Mouse (Mus musculus): ENCODE results near the gene Kcnc2. TPM values are rescaled to one million over a fixed set of nuclear protein-coding genes. Genes with fewer than 3 reads are reported as not detected.
"Not testable (repeated sequence)": the region's sequence is repeated elsewhere in the genome, so short reads cannot be mapped to it uniquely, and the experiment has no call there.

The Kcnc2 gene
- not detected for polyA plus RNA-seq (2017; shearing (Covaris generic))

DNA sequence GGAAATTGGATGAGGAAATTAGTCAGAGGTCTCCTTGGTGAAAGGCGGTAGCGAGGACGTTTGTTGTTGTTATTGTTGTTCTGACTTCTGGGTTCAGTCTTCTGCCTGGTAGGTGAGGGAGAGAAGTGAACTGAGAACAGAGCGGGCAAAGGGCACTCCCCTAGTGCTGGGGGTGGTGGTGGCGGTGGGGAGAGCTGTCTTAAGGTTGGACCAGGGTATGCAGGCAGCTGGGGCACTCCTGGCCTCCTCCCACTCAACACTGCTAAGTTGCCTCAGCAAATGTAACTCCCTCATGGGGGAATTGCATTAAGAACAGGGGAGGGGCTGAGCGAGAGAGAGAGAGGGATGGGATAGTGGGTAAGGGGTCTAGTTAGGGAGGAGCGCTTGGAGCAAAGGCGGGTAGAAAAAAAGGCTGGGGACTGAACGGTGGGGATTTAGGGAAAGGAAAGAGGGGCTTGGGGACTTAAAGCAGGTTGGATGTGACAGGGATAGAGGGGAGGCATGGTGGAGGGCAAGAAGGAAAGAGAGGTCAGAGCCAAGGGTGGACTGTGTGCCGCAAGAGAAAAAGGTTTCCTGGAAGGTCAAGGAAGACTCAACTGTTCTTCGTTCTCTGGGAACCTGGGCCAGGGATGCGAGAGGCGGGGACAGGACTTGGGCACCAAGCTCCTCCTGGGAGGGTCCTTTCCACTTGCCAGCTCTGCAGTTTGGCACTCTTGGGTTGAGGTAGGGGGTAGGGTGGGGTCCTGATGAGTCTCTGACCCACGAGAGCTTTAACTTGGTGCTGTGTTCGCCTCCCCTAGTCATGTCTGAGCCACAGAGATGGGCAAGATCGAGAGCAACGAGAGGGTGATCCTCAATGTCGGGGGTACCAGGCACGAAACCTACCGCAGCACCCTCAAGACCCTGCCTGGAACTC is at the start of gene Kcnc2:
Kcnc2 (plus strand) TSS at position 235 of the 916 bp plus-strand sequence.
- no peak for ATAC-seq

DNA sequence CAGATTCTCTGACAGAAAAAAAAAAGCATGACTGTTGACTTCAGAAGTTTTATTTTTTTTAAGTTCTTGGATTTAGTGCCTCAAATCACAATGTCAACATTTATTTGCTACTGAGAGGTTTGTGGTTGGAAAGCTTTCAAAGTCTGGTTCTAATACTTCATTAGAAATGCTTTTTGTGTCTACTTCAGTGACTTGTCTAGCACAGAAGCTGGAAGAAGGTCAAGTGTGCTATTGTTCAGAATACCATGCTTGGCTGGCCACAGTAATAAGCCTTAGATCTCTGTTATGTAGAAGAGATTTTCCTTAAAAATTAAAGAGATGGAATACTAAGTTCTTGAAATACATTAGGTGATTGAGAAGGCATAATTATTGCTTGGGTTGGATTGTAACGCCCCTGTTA is 43.8 kb upstream of the Kcnc2 start:
- ATAC-seq, result no peak

DNA sequence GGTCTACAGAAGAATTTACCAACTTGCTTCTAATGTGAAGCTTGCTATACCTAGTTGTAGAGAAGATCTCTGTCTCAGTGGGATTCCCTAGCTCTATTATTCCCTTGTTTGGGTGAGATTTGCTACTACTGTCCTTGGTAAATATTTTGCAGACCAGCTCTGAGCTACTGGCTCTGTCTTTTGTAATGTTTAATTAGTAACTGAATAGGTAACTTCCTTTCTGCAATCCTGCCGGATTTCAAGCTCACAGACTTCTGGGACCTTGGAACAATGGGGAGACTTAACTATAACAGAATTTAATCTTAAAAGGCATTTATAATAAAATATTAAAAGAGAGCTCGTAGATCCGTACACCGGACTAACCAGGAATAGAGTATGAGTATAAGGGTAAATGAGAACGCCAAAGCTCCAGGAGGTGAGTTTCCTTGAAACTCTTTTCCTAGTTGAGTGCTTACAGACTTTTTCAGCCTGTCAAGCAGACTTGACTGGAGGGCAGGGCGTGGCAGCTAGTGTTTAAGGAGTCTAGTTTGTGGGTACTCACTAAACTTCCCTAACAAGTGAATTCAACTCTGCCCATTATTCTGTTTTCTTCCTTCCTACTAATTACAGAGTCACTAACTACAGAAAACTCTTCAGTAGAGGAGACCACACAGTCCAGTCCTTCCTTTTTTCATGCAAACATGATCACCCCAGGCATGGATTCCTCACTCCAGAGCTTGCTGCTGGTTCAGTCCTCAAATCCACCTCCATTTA is 41.7 kb upstream of the Kcnc2 start:
- not testable (repeated sequence) for ATAC-seq

DNA sequence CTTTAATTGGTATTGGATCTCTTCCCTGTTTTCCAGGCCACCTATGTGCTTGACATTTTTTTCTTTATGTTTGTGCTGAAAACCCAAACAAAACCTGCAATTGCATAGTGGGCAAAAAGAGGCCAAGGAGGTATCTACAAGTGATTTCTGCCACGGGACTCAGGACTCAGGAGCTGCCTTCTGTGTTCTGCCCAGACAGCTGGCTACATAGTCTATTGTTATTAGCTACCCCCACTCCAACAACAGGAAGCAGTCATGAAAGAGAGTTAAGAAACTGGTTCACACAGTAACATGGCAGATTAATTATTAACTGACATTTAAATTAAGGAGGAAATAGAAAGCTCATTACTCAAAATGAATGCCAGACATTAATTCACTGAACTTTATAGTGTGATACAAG is 38.2 kb upstream of the Kcnc2 start:
- not testable (repeated sequence) for ATAC-seq

DNA sequence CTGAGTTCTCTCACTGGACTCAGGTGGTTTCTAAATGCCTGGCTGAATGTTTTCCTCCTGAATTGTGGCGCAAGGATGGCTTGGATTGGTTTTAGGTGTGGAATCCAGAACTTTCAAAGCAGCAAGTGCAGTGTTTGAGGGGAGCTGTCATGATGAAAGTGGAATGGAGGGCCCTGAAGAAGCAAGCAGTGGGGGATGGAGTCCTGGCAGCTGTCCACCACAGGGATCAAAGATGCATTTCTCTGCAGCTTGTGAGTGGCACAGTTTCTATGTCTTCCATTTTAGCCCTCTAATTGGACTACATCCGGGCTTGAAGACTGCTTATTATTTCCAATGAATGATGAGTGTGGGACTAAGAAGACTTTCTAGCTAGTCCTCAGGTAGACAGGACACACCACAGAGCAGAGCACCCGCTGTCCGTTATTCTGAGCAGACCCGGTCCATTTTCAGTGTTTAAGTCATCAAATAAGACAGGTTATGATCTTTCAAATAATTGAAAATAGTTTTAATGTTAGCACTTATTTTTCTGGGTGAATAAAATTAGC is 35.5 kb upstream of the Kcnc2 start:
- not testable (repeated sequence) for ATAC-seq

DNA sequence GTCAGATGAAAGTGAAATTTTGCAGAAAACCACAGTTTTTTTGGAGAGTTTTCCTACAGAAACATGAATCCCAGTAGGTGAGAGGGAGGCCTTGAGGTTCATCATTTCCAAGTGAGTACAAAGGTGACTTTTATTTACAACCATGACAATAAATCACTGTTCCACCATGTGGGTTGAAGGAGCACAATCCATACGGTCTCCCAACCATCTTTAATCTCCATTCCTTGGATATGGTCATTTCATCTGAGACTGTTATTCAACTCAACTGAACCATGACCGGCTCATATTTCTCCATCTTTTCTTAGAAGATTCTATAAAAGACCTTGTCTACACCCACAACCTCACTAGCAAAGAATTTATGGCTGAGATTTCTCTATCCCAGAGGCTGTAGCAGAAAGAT is 22.6 kb upstream of the Kcnc2 start:
- no peak for ATAC-seq

DNA sequence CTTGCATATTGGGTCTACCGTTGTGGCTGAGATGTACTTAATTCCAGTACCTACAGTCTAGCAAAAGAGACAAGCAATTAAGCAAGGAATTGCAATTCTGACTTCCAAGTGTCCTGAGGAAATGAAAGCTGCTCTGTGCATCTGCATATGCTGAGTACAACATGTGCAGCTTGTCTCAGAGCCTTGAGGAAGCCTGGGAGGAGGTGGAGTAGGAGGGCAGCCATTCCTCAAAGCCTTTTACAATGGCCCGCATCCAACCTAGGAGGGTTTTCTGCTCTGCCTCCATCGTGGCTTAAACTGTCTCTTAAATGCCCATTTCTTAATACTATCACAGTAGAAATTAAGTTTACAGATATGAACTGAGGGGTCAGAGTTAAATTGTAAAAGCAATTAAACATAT is 7.5 kb upstream of the Kcnc2 start:
- no peak for ATAC-seq

DNA sequence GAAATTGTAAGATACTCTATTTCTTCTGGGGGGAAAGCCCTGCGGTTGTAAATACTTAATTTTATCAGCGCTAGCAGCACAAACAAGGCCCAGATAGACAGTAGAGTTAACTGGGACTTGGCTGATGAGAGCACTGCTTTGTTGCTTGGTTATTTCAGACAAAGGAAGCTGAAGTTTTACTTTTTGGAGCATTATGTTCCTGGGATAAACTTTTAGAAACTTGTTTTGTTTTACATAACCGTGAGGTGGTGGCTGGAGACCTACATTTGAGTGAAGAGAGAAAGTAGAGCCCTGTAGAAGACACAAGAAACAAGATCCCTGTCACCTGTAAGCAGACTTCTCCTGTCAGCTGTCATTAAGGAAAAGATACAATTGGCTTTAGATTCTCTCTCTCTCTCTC is 1.4 kb upstream of the Kcnc2 start:
- no peak for ATAC-seq

DNA sequence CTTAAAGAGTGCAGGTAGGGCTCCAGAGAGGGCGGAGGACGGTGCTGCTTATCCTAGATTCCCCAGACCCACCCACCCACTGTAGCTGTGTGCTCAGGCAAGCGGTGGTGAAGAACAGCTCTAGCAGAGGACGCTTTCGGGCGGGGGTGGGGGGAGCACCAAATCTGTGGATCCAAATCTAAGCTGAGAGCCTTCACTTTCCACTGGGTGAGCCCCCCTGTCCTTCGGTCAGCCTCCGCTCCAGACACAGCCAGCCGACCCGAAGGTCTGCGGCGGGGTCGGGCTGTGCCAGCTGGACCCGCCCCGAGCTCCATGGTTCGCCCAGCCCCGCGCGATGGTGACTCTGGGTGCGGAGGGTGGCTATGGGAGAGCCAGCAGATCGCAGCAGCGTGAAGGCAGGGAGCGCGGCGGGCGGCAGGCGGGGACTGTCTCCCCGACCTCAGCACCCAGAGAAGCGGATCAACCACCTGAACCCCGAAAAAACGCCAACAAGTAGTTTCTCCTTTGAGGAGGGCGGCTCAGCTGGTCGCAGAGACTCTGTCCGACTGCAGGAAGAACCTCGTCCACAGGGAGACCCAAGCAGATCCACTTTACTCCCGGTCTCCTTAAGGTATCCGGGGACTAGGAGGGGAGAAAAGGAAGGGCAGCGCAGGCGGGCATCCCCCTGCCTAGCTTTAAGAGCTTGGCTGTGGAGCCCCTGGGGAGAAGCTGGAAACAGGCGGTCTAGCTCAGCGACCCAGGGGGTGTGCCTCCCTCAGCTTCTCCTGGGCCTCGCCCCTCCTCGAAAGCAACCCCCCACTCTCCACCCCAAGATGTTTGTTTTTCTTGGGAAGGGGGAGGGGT is 761 bp upstream of the Kcnc2 start:
- ATAC-seq, result no peak

DNA sequence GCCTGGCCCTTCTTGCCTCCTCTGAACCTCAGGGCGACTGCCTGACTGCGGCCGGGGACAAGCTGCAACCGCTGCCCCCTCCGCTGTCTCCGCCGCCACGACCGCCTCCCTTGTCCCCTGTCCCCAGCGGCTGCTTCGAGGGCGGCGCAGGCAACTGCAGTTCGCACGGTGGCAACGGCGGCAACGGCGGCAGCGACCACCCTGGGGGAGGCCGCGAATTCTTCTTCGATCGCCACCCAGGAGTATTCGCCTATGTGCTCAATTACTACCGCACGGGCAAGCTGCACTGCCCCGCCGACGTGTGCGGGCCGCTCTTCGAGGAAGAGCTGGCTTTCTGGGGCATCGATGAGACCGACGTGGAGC is 863 bp downstream of the Kcnc2 start:
- ATAC-seq, result no peak

DNA sequence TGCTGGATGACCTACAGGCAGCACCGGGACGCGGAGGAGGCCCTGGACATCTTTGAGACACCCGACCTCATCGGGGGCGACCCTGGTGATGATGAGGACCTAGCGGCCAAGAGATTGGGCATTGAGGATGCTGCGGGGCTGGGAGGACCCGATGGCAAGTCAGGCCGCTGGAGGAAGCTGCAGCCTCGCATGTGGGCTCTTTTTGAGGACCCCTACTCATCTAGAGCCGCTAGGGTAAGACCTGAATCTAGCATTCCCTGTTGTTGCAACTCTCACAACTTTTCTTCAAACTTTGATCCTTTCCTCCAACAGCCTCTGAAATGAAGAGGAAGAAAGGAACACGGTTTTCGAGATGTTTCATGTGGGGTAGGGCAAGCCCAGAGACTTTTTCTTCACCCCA is 1.2 kb downstream of the Kcnc2 start:
- ATAC-seq, result no peak

DNA sequence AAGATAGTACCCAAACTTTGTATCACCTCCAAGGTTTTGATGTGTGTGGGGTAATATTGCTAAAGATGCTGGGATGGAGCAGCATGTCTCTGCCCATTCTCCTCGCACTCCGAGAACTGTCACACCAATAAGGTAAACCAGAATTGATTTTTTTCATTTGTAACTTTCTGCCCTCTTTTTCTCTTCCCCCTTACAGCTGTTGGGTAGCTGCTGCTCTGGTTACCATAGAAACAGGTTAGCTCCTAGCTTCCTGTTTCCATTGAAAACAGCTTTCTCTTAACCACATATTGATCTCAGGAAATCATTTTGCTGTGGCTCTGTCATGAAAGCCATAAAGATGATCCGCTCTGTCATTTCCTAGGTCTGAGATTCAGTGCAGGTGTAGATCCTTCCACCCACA is 7.1 kb downstream of the Kcnc2 start:
- no peak for ATAC-seq

DNA sequence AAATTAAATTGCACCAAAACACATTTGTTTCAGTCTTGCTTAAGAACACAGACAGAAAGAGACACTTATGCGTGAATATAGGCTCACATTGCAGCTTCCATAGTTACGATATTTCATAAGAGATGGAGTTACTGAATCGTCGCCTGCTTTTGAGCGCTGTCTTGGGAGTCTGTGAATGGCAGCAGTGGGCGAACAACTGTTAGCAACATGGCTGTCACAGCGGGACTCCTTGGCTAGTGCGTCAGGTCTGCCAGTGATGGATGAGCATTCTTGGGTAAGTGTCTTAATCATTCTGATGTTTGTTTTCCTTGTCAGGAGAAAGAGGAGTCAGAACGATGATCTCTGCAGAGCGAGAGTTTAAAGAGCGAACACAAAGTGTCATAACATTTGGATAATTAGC is 44.2 kb downstream of the Kcnc2 start:
- no peak for ATAC-seq

DNA sequence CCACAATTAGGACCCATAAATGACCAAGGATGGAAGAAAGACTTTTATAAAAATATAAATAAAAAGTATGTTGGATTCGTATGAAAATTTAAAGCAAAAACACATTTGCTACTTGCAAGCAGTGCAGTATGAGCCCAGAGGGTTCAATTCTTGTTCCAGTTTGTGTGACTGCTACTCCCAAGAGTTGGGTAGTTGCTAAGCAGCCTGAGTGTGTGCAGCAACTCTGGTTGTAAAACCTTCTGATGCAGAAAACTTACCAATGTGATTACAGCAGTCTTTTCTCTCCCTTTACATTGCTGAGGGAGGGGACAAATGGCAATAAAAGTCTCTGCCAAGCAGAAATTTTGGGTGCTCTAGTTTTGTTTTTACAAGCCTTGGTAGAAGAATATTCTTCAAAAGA is 46.9 kb downstream of the Kcnc2 start:
- ATAC-seq, result no peak

DNA sequence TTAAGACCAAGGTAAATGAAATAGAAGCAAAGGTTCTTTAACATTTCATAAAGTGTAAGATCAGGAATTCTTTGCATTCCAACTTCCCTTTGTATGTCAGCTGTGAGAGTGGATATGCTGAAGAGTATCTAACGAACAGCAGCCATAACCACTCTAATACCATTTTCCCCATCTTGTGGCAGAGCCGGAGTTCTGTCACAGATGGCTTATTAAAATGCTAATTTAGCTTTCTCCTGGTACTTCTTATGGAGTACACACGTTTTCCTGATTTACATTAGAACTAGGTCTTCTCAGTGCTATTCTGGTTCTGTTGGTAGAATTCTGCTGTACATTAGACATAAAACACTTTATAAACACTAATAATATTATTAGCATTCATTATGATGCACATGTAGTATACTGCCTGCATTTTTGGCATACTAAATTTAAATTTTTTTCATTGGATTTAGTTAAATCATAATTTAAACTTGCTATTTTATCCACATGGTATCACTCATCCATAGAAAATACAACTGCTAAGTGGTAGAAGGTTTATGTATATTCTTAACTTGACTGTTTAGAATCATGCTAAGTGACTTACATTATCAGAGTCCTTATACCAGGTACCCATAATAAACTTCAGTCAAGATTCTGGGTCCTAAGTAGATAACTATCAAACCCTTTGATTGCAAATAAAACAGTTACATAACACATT is 86.9 kb downstream of the Kcnc2 start:
- ATAC-seq, result no peak

DNA sequence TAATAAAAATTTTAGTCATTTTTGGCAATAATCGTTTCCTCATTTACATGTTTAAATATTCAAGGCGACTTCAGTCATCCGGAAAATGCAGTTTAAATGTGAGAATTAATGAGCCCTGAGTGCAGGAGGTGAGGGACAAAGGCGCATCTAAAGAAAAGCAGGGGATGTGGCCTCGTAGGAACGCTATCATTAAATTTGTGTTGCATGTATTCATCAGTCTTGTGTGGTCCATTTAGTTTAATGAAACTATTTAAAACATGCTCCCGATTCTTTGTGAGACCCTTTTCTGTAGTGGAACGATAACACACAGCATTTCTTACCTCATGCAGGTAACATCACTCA is 87.4 kb downstream of the Kcnc2 start:
- ATAC-seq, result no peak

DNA sequence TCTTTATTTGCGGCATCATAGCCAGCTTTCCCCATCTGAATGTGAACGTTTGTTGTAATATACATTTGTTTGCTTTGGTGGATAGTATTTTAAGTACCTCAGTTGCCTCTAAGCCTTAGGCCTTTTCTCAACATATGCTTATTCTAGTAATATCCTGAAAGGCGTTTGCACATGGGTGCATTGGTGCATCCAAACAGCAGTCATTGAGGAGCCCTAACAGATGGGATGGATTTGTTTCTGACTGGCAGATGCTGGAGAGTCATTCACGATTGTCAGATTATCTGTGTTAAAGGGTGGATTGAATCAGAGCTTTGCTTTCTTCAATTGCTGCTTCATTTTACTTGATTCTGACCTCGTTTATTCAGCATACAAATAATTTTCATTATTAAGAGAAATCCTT is 89.8 kb downstream of the Kcnc2 start:
- no peak for ATAC-seq

DNA sequence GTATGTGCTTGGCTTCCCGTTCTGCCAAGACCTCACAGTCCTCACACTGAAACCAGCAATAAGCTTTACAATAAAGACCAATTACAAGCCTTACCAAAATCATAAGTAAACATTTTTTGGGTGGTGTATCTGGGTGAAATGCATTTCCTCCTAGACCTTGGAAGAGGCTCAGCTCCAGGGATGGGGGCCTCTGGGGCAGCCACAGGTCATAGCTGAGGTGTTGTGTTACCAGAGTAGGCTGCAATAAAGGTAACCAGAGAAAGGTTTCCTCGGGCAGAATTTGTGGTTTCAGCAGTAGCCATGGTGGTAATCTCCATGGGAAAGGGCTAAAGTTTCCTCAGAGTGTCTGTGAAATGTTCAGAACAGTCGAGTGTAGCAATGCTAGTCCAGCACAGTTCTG is 97.4 kb downstream of the Kcnc2 start:
- no peak for ATAC-seq

DNA sequence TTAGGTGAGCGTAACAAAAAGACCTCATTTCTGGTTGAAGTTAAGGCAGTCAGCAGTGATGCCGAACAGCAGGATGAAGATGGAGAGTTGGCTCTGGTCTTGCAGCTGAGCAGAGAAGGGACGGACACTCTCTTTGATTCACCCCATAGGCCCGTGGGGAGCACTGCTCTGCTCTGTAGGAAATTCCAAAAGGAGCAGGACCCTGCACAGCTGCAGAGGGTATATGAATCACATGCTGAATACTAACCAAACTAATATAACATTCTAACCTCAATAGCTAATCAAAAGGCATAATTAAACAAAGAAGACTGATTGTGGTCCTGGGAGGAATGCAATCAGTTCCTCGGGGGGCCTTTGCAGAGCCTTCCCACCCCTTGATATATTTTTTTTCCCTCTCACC is 106.2 kb downstream of the Kcnc2 start:
- no peak for ATAC-seq

DNA sequence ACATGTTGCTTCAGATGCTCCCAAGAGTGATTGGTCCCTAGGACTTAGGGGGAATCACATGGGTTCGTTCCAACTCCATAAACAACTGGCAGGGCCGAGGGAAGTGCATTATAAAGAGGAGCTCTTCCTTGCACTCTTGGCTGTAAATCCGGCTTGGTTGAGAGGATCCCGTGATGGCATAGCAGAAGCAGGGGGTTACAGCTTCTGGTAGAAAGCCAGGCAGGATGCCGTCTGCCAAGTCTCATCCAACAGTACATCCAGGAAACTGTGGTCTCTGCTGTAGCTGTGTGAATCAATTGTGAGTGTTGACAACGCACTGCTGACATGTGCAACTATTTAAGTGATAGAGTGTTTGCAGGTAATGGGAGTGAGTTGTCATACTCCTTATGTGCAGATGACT is 107.5 kb downstream of the Kcnc2 start:
- no peak for ATAC-seq

DNA sequence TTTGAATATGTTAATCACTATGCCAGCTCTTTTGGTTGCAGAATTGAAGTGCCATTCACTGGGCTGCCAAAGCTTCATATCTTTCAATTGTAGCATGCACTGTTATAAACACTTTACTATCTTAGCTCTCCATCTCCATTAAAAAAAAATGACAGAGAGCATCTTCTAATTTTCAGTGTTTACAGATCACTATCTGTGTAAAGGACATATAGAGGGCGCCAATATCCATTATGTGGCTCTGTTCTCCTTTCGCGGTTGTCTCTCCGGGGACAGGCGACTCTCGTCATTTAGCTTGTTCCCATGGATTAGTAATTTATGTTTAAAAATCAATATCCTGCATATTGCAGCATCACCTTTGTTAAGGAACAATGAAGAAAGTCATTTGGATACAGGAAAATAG is 109.7 kb downstream of the Kcnc2 start:
- ATAC-seq, result no peak

DNA sequence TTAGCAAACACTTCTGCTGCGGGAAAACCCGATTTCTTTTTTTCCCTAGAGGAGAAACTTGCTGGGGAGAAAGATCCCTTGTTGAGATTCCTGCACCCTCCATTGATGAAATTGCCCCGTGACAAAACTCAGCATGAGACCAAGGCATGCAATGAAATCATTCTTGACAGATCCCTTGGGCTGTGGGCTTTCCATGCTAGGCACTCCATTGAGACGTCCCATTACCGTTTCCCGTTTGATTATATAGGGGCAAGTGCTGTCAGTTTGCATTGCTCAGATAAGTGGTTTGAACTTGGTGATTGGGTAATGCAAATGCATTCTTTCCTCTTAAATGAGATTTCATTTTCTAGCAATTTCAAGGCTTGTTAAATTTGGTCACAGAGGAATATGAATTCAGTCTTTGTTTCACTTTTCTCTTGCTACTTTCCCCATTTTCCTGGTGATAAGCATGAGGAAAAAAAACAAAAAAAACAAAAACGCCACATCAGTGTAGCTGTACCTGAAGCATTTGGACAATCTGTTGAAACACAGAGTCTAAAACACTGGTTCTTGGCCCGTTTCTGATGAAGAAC is 123.6 kb downstream of the Kcnc2 start:
- ATAC-seq, result no peak
